Mouse (Mus musculus) MEL (cell line): ENCODE data around the gene Fmnl2.

Source experiments
- CHD2 ChIP-seq: IDR thresholded peaks from 2 replicates; pipeline ENCODE4 v1.6.1; 2011; ENCODE audit warnings: low read length, improper control_type of control experiment
- CTCF ChIP-seq, 3 experiments: IDR thresholded peaks in 2 of 3; conservative IDR thresholded peaks in 1 of 3; 2 replicates each; pipeline ENCODE4 v1.5.1; 2011 to 2012; ENCODE audit warnings: low read length in 3 of 3, low read depth in 2 of 3, mild to moderate bottlenecking in 2 of 3, improper control_type of control experiment in 1 of 3, inconsistent platforms in 1 of 3, mixed read lengths in 1 of 3, moderate library complexity in 1 of 3; ENCODE audit not compliant: control insufficient read depth in 1 of 3, insufficient read depth in 1 of 3, poor library complexity in 1 of 3, severe bottlenecking in 1 of 3
- E2F4 ChIP-seq: IDR thresholded peaks from 2 replicates; pipeline ENCODE4 v1.6.1; 2011; ENCODE audit warnings: low read depth, low read length, improper control_type of control experiment, borderline replicate concordance
- ELF1 ChIP-seq: IDR thresholded peaks from 2 replicates; pipeline ENCODE4 v1.6.1; 2014; ENCODE audit warnings: low read depth, mild to moderate bottlenecking, inconsistent platforms, low read length, improper control_type of control experiment, moderate library complexity
- EP300 ChIP-seq, 2 experiments: IDR thresholded peaks; 2 replicates each; pipeline ENCODE4 v1.6.1; 2011; ENCODE audit warnings: improper control_type of control experiment in 2 of 2, low read length in 2 of 2, low read depth in 1 of 2, mild to moderate bottlenecking in 1 of 2
- MAFK ChIP-seq: IDR thresholded peaks from 2 replicates; pipeline ENCODE4 v1.6.1; 2011; ENCODE audit warnings: low read depth, mild to moderate bottlenecking, low read length, improper control_type of control experiment, borderline replicate concordance
- MXI1 ChIP-seq: IDR thresholded peaks from 2 replicates; pipeline ENCODE4 v1.6.1; 2011; ENCODE audit warnings: mild to moderate bottlenecking, low read depth, low read length, improper control_type of control experiment
- POLR2A ChIP-seq, 2 experiments: IDR thresholded peaks; 2 replicates each; pipeline ENCODE4 v1.6.1; 2011 to 2012; ENCODE audit warnings: low read length in 2 of 2, mild to moderate bottlenecking in 2 of 2, control low read depth in 1 of 2, improper control_type of control experiment in 1 of 2, low read depth in 1 of 2, moderate library complexity in 1 of 2; ENCODE audit not compliant: control insufficient read depth in 1 of 2, insufficient read depth in 1 of 2, poor library complexity in 1 of 2
- POLR2AphosphoS2 ChIP-seq: IDR thresholded peaks from 2 replicates; pipeline ENCODE4 v1.6.1; 2011; ENCODE audit warnings: low read length, improper control_type of control experiment
- RAD21 ChIP-seq: IDR thresholded peaks from 2 replicates; pipeline ENCODE4 v1.6.1; 2011; ENCODE audit warnings: mild to moderate bottlenecking, low read depth, low read length, improper control_type of control experiment
- SIN3A ChIP-seq: IDR thresholded peaks from 2 replicates; pipeline ENCODE4 v1.6.1; 2012; ENCODE audit warnings: low read length, improper control_type of control experiment, inconsistent platforms
- TAL1 ChIP-seq: IDR thresholded peaks from 2 replicates; pipeline ENCODE4 v1.6.1; 2012; ENCODE audit warnings: mild to moderate bottlenecking, inconsistent platforms, low read length, moderate library complexity, mixed read lengths
- ZC3H11A ChIP-seq: IDR thresholded peaks from 2 replicates; pipeline ENCODE4 v1.6.1; 2012; ENCODE audit warnings: low read depth, mild to moderate bottlenecking, inconsistent platforms, low read length, improper control_type of control experiment
- ZKSCAN1 ChIP-seq: IDR thresholded peaks from 2 replicates; pipeline ENCODE4 v1.6.1; 2012; ENCODE audit warnings: low read depth, mild to moderate bottlenecking, inconsistent platforms, low read length, improper control_type of control experiment, moderate library complexity

DNA sequence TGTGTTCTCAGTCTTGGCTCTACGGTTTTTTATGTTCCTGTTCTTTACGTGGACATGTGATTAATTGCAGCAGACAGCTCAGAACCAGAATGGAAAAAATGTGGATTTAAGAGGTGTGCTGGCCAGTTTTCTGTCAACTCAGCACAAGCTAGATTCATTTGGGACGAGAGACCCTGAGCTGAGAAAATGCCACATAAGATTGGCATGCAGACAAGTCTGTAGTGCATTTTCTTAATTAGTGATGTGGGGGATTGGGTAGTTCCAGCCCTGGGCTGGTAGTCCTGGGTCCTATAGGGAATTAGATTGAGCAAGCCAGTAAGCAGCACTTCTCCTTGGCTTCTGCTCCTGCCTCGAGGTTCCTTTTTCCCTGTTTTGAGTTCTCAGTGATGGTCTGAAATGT, 26.4 kb downstream of the Fmnl2 start:
- TF ChIP-seq EP300 (IDR thresholded peaks at IDR 0.05; ENCODE audit: low read depth in 1 of 2, low read length in 2 of 2): no peak
- TF ChIP-seq CTCF (IDR thresholded peaks at IDR 0.05 in 2 of 3, conservative IDR thresholded peaks at IDR 0.05 in 1 of 3; ENCODE audit: control insufficient read depth in 1 of 3, insufficient read depth in 1 of 3, low read depth in 2 of 3, low read length in 3 of 3, poor library complexity in 1 of 3, severe bottlenecking in 1 of 3): no peak
- TF ChIP-seq POLR2A (IDR thresholded peaks at IDR 0.05; ENCODE audit: control insufficient read depth in 1 of 2, insufficient read depth in 1 of 2, low read depth in 1 of 2, low read length in 2 of 2, poor library complexity in 1 of 2): no peak
- no peak for TF ChIP-seq ELF1
- TF ChIP-seq SIN3A: no peak
- TF ChIP-seq E2F4: no peak
- TF ChIP-seq TAL1: no peak
- TF ChIP-seq POLR2AphosphoS2: no peak
- TF ChIP-seq ZC3H11A: no peak
- TF ChIP-seq RAD21: no peak
- TF ChIP-seq MXI1: no peak
- no peak for TF ChIP-seq MAFK
- no peak for TF ChIP-seq ZKSCAN1
- TF ChIP-seq CHD2: no peak
